Mouse (Mus musculus) gastrocnemius, postnatal 4 days (tissue): ENCODE data around the gene Calcrl. TPM values are rescaled to one million over a fixed set of nuclear protein-coding genes. Genes with fewer than 3 reads are reported as not detected.
"Not testable (repeated sequence)": the region's sequence is repeated elsewhere in the genome, so short reads cannot be mapped to it uniquely, and the experiment has no call there.

Experiments
- DNase-seq, 2 experiments: peaks; one replicate each; pipeline ENCODE4 v3.0.0; 2021 to 2022; ENCODE audit warnings: low spot score in 2 of 2, mixed read lengths in 2 of 2
- total RNA-seq, 2 experiments: library from RNA; stranded (reverse); gene quantifications; 2 replicates each; pipeline ENCODE4 v1.2.3; 2021

Calcrl gene
- total RNA-seq, 2 experiments from 2014 or later = 44.7 to 47.7 TPM

- DNase-seq = no peak
These were observed 32.0 kb downstream of the Calcrl start for GRCm38 (mm10) chr2:84393236-84393635.

GRCm38 (mm10) chr2:84389075-84389474, 36.1 kb downstream of the Calcrl start:
- no peak for DNase-seq

GRCm38 (mm10) chr2:84388537-84388936, 36.7 kb downstream of the Calcrl start:
- DNase-seq = not testable (repeated sequence)

GRCm38 (mm10) chr2:84388023-84388416, 37.2 kb downstream of the Calcrl start:
- DNase-seq = no peak

- no peak for DNase-seq
These were observed 37.7 kb downstream of the Calcrl start for GRCm38 (mm10) chr2:84387394-84388022.

- DNase-seq = no peak
These were observed 38.4 kb downstream of the Calcrl start for GRCm38 (mm10) chr2:84386563-84387393.

GRCm38 (mm10) chr2:84384911-84385693, 40.1 kb downstream of the Calcrl start:
- DNase-seq = no peak

GRCm38 (mm10) chr2:84383828-84384227, 41.4 kb downstream of the Calcrl start:
- no peak for DNase-seq

- DNase-seq = no peak
These were observed 42.7 kb downstream of the Calcrl start for GRCm38 (mm10) chr2:84382556-84382955.

- no peak for DNase-seq
These were observed 43.2 kb downstream of the Calcrl start for GRCm38 (mm10) chr2:84381997-84382396.

- DNase-seq = no peak
These were observed 44.4 kb downstream of the Calcrl start for GRCm38 (mm10) chr2:84380816-84381215.

- DNase-seq = no peak
These were observed 46.5 kb downstream of the Calcrl start for GRCm38 (mm10) chr2:84378678-84379077.

- DNase-seq = no peak
These were observed 56.0 kb downstream of the Calcrl start for GRCm38 (mm10) chr2:84369256-84369655.

GRCm38 (mm10) chr2:84366742-84367141, 58.5 kb downstream of the Calcrl start:
- no peak for DNase-seq

- DNase-seq = no peak
These were observed 59.9 kb downstream of the Calcrl start for GRCm38 (mm10) chr2:84365266-84365665.

- no peak for DNase-seq
These were observed 62.2 kb downstream of the Calcrl start for GRCm38 (mm10) chr2:84362779-84363719.

- no peak for DNase-seq
These were observed 66.4 kb downstream of the Calcrl start for GRCm38 (mm10) chr2:84358690-84359343.

GRCm38 (mm10) chr2:84355281-84355680, 69.9 kb downstream of the Calcrl start:
- DNase-seq = no peak

- no peak for DNase-seq
These were observed 77.8 kb downstream of the Calcrl start for GRCm38 (mm10) chr2:84347376-84347775.

- no peak for DNase-seq
These were observed 81.5 kb downstream of the Calcrl start for GRCm38 (mm10) chr2:84343756-84344155.
